11 mouse cellular contexts compared by ENCODE assay signal in the genomic region with DNA sequence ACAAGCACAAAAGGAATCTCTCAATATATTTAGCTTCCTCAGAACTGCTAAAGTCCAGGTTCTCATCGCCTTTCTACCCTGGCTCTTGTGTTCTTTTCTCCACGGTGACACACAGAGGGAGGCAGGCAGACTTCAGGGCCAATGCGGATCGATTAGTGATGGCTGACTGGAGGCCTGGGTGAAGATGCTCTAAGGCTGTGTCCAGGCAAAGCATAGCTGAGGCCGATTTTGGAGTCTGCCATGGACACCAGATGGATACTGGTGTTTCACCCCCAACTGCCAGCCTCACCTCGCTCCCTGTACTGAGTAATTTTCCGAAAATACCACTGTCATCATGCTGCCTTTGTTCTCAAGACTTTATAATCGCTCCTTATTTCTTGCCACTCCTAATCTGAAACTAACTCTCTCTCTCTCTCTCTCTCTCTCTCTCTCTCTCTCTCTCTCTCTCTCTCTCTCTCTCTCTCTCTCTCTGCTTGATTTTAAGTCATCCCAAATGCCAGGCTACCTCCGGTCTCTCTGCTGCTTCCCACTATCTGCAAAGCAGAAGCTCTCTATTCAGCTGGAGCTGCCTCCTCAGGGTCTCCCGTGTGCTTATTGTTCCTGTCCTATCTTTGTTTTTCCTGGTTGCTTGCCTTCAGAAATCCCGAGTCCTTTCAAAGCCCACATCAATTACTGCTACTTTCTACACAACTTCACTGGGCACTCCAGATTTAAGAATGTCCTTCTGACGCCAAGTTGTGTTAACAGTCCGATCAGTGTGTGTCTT.
A peak's percentile ranks its signal among the peaks of the same experiment; 100 is the strongest.
DNase-seq lines count a peak whose midpoint lies in the region; ATAC-seq and TF ChIP-seq lines count a peak whose summit lies in the region.
"Had no signal": no experiment of that assay in that cellular context is flagged by ENCODE, and none has a peak within 500 bp of the region (broad histone marks: within the 10 kb centered on the region; RNA-seq: fewer than 3 reads in every experiment).

No protein-coding gene starts in this region.

- no peak overlapping the region for H3K4me3 ChIP-seq in liver, postnatal 0 days (ENCODE audit: low read depth, low read length)
- no peak overlapping the region for H3K4me3 ChIP-seq in hindbrain, postnatal 0 days (ENCODE audit: low read length)
- H3K4me3 ChIP-seq: liver, embryonic 13.5 days; myocyte; stomach, embryonic 15.5 days had no signal

- peak; percentile 2 for DNase-seq in liver, postnatal 0 days
- no peak for DNase-seq in liver
- DNase-seq in embryo, embryonic 10.5 days (ENCODE audit: low spot score), result peak; percentile 68
- peak; percentile 68 for DNase-seq in hindbrain, postnatal 0 days (ENCODE audit: low spot score)
- DNase-seq in telencephalon, adult 2 months (ENCODE audit: low read depth, low spot score), result peak; percentile 32
- DNase-seq: liver, embryonic 13.5 days had no signal

- TF ChIP-seq CTCF in liver, postnatal 0 days (IDR thresholded peaks at IDR 0.05; ENCODE audit: low read depth), result no peak
- TF ChIP-seq CTCF in hindbrain, postnatal 0 days (IDR thresholded peaks at IDR 0.05; ENCODE audit: low read depth), result no peak

- no peaks in the 10 kb centered on the region for H3K27me3 ChIP-seq in liver, postnatal 0 days (ENCODE audit: insufficient read depth, low read length)
- no peaks in the 10 kb centered on the region for H3K27me3 ChIP-seq in hindbrain, postnatal 0 days (ENCODE audit: insufficient read depth, low read length)
- H3K27me3 ChIP-seq: liver, embryonic 13.5 days; stomach, embryonic 15.5 days had no signal

- H3K9ac ChIP-seq in liver, postnatal 0 days (replicated peaks), result no peak overlapping the region
- no peak overlapping the region for H3K9ac ChIP-seq in hindbrain, postnatal 0 days (replicated peaks; ENCODE audit: low read length)
- H3K9ac ChIP-seq: liver, embryonic 13.5 days; stomach, embryonic 15.5 days had no signal

- no peak overlapping the region for H3K27ac ChIP-seq in liver, postnatal 0 days (ENCODE audit: low read depth)
- H3K27ac ChIP-seq in hindbrain, postnatal 0 days, result 0 out of 2 replicates have a peak overlapping the region, but pooled peaks have one; percentile 5
- H3K27ac ChIP-seq: kidney, postnatal 0 days; liver, embryonic 13.5 days; stomach, embryonic 15.5 days had no signal

- H3K4me1 ChIP-seq in liver, postnatal 0 days (ENCODE audit: insufficient read depth), result no peaks in the 10 kb centered on the region
- H3K4me1 ChIP-seq in hindbrain, postnatal 0 days (ENCODE audit: insufficient read depth, low read length), result no peaks in the 10 kb centered on the region
- H3K4me1 ChIP-seq: liver, embryonic 13.5 days; stomach, embryonic 15.5 days had no signal

- H3K36me3 ChIP-seq in liver, postnatal 0 days (replicated peaks; ENCODE audit: insufficient read depth, low read length), result 0 out of 2 replicates have a peak, but pooled peaks cover 3% of the 10 kb centered on the region
- H3K36me3 ChIP-seq in hindbrain, postnatal 0 days (ENCODE audit: insufficient read depth, low read length), result no peaks in the 10 kb centered on the region
- H3K36me3 ChIP-seq: liver, embryonic 13.5 days; stomach, embryonic 15.5 days had no signal

- ATAC-seq in liver, postnatal 0 days, result no peak
- ATAC-seq in hindbrain, postnatal 0 days, result peak; percentile 81
- no peak for ATAC-seq in megakaryocyte progenitor cell, adult 5-6 weeks (replicated peaks; ENCODE audit: poor library complexity)
- ATAC-seq in activated CD4-positive, CD25-positive, alpha-beta regulatory T cell, adult 4 months, result no peak

- H3K4me2 ChIP-seq in liver, postnatal 0 days (ENCODE audit: low read depth, low read length), result no peak overlapping the region
- H3K4me2 ChIP-seq in hindbrain, postnatal 0 days (ENCODE audit: low read depth, low read length), result no peak overlapping the region
- H3K4me2 ChIP-seq: liver, embryonic 13.5 days; stomach, embryonic 15.5 days had no signal

- no peaks in the 10 kb centered on the region for H3K9me3 ChIP-seq in liver, postnatal 0 days (ENCODE audit: low read length)
- H3K9me3 ChIP-seq in hindbrain, postnatal 0 days (ENCODE audit: low read length), result no peaks in the 10 kb centered on the region
- H3K9me3 ChIP-seq: liver, embryonic 13.5 days; stomach, embryonic 15.5 days had no signal

- no peak for TF ChIP-seq EP300 in liver, postnatal 0 days (IDR thresholded peaks at IDR 0.05; ENCODE audit: low read depth)

- 79% methylated on average over 13 of the region's 13 CpGs for WGBS in liver, postnatal 0 days (ENCODE audit: insufficient replicate concordance)
- 19% methylated on average over 13 of the region's 13 CpGs for WGBS in hindbrain, postnatal 0 days
